Mouse (Mus musculus) retina, postnatal 1 day (tissue): ENCODE results near the gene Zp3.

Experiments
- DNase-seq: peaks from one replicate; pipeline ENCODE4 v3.0.0-alpha.2; 2012

Gene Zp3

DNA sequence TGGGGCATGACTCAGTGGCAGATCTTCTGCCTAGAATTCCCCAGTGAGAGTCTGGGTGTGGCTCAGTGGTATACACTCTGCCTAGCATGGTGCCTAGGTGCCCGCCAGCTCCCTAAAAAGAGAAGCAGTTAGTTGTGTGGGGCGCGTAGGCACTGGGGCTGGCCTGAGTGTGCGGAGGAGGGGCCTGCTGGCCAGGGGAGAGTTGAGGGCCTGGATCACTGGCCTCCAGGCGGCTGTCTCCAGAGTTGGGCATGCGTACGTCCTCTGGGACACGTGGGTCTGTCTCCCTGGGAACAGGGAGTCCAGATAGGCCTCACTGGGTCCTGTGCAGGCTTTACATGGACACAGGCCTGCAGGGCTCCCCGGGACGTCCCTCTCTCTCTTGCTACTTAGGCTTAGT lies 35.0 kb downstream of the Zp3 start:
- no peak for DNase-seq

DNA sequence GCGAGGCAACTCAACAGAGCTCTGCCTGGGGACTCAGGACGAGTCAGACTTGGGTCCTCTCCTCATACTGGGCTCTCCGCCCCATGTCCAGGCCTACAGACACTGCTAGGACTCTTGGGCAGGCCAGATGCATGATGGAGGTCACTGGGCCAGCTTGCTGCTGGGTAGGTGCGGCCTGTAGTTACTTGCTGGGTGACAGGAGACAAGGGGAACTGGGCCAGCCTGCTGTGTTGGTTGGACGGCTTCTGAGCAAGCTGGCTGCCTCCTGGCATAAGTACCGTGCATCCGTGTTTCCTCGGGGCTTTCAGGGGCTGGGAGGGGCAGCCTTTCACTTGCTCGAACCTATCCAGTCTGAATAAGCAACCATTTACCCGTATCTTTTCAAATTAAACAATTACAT lies 35.7 kb downstream of the Zp3 start:
- DNase-seq, result no peak

DNA sequence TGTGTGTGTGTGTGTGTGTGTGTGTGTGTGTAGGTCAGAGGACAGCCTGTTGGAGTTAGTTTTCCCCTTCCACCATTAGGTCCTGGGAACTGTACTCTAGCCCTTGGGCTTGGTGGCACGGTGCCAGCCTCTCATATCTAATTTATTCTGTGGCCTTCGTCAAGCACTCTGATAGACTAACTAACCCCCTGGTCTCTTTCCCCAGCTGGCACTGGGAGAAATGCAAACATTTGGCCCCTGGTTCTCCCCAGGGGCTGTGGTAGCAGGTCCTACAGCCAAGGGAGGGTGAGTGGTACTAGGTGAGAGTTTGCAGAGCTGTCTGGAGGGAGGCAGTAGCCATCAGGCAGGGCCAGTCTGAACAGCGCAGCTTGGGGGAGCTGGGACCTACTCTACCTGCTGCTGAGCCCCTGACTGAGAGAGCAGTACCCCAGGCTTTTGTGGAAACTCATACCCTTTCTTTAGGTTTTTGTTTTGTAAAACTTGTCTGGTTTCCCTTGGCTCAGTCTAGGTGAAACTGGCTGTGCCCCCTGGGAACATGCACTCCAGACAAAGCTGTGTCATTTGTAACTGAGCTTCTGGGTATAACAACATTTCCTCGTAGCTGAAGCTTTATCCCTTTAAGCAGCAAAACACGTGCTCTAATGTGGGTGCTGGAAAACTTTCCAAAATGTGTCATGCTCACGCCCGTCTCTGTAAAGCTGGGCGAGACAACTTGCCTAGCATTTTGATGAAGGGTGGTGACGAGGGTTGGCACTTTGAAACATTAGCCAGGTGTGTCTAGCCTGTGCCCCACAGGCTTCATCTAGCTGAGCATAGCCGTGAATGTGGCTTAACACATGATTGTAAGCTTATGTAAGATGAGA lies 36.3 kb downstream of the Zp3 start:
- DNase-seq, result peak; percentile 55

DNA sequence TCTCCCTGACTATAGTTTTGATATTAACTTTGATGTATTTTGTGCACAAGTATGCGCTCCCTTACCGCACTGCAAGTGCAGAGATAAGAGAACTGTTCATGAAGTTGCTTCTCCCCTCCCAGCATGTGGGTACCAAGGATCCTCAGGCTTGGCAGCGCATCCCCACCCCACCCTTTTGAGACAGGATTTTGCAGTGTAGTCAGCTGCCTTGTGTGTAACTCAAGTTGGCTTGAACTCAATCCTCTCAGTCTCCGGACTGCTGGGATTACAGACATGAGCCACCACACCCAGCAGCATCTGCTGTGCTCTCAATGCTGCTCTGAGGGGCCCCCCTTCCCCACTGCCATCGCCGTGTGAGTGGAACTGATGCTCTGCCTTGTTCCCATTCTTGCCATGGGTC lies 37.4 kb downstream of the Zp3 start:
- peak; percentile 31 for DNase-seq

DNA sequence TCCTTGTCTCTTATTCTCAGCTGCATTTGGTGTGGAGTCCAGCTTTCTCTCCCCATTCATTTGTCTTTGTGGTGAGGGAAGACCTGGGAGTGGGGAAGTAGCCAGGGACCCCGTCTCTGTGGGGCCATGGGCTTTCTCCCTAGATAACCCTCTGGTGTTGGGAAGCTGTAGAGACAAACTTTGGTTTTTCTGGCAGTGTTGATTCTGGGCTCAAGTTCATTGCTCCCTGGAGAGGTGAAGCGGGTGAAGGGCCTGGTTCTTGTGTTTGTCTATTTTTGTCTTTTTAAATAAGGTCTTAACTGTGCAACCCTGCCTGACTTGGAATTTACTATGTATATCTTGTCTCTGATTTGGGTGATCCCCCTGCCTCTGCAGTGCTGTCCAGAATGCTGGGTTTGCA lies 38.8 kb downstream of the Zp3 start:
- no peak for DNase-seq

DNA sequence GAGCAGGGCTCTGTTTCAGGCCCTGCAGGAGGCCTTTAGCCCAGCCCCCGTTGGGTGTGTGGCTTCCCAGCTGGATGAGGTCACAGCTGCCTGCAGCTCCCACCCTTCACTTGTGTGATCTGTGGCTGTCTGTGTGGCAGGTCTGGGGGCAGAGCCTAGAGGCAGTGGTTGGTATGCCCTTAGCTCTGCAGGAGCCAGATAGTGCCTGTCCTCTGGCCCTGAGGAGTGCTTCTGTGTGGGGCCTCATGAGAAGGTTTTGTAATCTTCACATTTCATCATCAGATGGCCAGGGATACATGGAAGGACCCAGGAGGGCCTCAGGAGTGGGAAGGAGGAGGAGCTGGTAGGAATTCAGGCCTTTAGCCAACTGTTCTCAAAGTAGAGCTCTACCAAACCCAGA lies 40.0 kb downstream of the Zp3 start:
- DNase-seq, result no peak

DNA sequence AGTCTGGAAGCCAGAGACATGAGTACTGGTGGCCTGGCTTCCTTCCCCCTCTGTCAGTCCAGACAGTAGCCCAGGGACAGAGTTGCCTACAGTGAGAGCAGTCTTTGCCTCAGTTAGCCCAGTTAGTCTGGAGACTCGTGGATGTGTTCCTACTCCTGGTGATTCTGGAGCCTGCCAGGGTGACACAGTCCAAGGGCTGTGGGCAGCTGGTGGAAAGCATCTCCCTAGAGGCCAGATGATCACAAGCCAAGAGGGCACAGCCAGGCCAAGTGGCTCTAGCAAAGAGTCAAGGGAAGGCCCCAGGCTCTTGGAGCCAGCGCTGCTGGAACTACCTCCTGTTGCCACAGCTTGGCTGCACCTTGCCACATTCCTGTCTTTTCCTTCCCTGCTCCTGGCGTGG lies 45.8 kb downstream of the Zp3 start:
- no peak for DNase-seq

DNA sequence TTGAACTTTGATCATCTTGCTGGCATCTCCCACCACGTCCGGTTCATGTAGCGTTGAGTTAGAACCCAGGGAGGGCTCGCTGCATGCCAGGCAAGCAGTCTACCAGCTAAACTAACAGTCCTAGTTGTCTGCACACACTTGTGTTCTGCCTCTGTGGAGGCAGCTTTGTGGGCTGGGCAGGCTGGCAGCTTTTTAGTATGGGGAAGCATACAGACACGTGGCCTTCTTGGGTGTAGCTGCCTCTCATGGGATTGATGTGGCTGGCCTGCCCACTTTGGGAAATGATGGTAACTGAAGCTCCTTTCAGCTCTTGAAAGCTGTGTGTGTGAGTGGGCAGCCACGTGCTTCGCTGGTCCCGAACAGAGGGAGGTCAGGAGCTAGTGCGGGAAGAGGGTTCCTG lies 47.0 kb downstream of the Zp3 start:
- no peak for DNase-seq

DNA sequence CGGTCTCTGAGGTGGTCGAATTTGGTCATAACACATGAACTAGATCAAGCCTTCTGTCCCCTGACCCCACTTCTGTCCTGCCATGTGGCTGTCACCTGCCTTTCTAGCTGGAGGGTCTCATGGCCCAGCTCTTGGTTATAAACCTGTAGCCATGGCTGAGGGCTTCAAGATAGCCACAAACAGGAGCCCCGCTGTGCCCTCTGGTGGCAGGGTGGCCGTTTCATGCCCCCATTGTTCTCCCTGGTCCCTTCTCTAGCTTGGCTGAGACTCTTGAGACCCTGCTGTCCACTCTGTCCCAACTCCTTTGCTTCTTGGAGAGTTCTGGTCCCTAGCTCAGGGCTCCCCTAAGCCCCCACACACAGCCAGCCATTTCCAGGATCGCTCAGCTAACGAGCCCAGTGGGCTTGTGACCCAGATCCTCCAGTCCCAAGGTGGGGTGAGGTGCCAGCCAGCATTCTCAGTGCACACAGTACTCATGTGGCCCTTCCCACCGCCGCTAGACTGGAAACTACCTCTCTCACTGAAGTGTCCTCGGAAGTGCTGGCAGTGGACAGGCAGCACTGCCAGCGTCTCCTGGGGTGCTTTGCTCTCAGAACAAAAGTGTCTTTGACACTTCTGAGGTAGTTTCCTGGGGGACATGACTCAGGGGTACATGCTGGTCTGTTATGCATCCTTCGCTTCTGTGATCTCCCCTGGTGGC lies 47.9 kb downstream of the Zp3 start:
- DNase-seq, result no peak

DNA sequence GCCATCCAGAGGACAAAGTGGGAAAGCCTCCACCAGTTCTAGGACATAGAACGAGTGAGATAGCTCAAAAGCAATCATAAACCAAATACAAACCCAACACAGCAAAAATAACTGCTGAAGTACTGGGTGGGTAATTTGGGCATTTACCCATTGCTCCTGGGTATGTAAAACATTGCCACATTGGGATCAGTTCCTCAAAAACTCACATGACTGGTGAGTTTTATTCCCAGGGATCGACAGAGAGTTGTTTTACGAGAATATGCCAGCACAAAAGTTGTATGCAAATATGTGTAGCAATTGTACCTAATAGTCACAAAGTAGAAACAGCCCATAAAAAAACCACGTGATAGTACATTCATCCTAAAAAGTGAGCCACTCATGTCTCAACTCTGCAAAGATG lies 55.0 kb downstream of the Zp3 start:
- no peak for DNase-seq

DNA sequence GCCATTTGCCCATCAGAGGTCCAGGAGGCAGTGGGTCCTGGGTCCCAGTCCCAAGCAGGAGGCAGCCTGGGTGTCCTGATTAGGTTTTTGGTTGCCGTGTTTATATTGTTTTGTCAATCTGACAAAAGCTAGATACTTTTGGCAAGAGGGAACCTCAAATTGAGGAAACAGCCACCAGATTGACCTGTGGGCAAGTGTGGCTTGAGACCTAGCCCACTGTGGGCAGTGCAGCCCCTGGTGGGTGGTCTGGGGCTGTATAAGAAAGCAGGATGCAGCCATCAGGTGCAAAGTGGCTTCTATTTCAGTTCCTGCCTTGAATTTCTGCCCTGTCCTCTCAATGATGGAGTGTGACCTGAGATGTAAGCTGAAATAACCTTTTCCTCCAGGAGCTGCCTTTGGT lies 55.4 kb downstream of the Zp3 start:
- DNase-seq, result no peak

DNA sequence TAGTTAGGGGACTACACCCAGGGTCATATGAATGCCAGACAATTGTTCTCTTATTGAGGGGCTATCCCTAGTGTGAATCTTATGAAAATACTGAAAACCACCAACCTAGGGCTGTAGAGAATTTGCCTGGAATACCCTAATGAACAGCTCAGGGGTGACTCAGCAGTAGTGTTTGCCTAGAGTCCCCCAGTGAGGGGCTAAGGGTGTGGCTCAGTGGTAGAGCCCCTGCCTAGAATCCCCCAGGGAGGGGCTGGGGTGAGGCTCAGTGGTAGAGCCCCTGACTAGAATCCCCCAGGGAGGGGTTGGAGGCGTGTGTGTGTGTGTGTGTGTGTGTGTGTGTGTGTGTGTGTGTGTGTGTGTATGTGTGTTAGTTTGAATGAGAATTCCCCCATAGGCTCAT lies 56.8 kb downstream of the Zp3 start:
- no peak for DNase-seq
